Mouse (Mus musculus): ENCODE measurements around the gene Relt. TPM values are rescaled to one million over a fixed set of nuclear protein-coding genes. Genes with fewer than 3 reads are reported as not detected.

The Relt gene
- polyA plus RNA-seq, 1 experiment from 2014 or later: 2.1 TPM

GRCm38 (mm10) chr7:100811912-100812311 is 51.3 kb downstream of the Relt start:
- H3K27ac ChIP-seq: no peak overlapping the region
- no peaks in the 10 kb centered on the region for H3K9me3 ChIP-seq (replicated peaks; ENCODE audit: low read length)
- no peak for TF ChIP-seq CTCF (IDR thresholded peaks at IDR 0.05; ENCODE audit: low read depth)
- H3K4me2 ChIP-seq (ENCODE audit: low read length): no peak overlapping the region
- H3K27me3 ChIP-seq (ENCODE audit: insufficient read depth, low read length): no peaks in the 10 kb centered on the region
- no peak overlapping the region for H3K9ac ChIP-seq (ENCODE audit: low read depth, low read length)
- no peak overlapping the region for H3K4me3 ChIP-seq (replicated peaks; ENCODE audit: low read depth, low read length)
- ATAC-seq (replicated peaks; ENCODE audit: low FRiP score, low read depth) (no peak), DNase-seq (ENCODE audit: low spot score) (no peak)
- no peaks in the 10 kb centered on the region for H3K4me1 ChIP-seq (replicated peaks; ENCODE audit: insufficient read depth, low read length)
- H3K36me3 ChIP-seq (ENCODE audit: insufficient read depth, low read length): 0 out of 2 replicates have a peak, but pooled peaks cover 2% of the 10 kb centered on the region
- WGBS: 59% methylated on average over 5 of the region's 5 CpGs

- H3K9me3 ChIP-seq (replicated peaks; ENCODE audit: low read length): no peaks in the 10 kb centered on the region
- H3K27ac ChIP-seq: no peak overlapping the region
- no peak for TF ChIP-seq CTCF (IDR thresholded peaks at IDR 0.05; ENCODE audit: low read depth)
- no peaks in the 10 kb centered on the region for H3K4me1 ChIP-seq (replicated peaks; ENCODE audit: insufficient read depth, low read length)
- H3K9ac ChIP-seq (ENCODE audit: low read depth, low read length): no peak overlapping the region
- WGBS: 77% methylated on average over 2 of the region's 2 CpGs
- H3K36me3 ChIP-seq (ENCODE audit: insufficient read depth, low read length): no peaks in the 10 kb centered on the region
- no peaks in the 10 kb centered on the region for H3K27me3 ChIP-seq (ENCODE audit: insufficient read depth, low read length)
- no peak overlapping the region for H3K4me2 ChIP-seq (ENCODE audit: low read length)
- no peak for DNase-seq (ENCODE audit: low spot score)
- H3K4me3 ChIP-seq (replicated peaks; ENCODE audit: low read depth, low read length): no peak overlapping the region
- ATAC-seq (replicated peaks; ENCODE audit: low FRiP score, low read depth): no peak
Measured at GRCm38 (mm10) chr7:100805391-100805790, 57.9 kb downstream of the Relt start.

- 52% methylated on average over 3 of the region's 3 CpGs for WGBS
- Histone ChIP-seq H3K9me3 (replicated peaks; ENCODE audit: low read length) (no peaks in the 10 kb centered on the region), H3K36me3 (ENCODE audit: insufficient read depth, low read length) (no peaks in the 10 kb centered on the region), H3K27me3 (ENCODE audit: insufficient read depth, low read length) (no peaks in the 10 kb centered on the region), H3K4me2 (ENCODE audit: low read length) (no peak overlapping the region), H3K9ac (ENCODE audit: low read depth, low read length) (no peak overlapping the region), H3K4me3 (replicated peaks; ENCODE audit: low read depth, low read length) (no peak overlapping the region), H3K27ac (no peak overlapping the region), H3K4me1 (replicated peaks; ENCODE audit: insufficient read depth, low read length) (no peaks in the 10 kb centered on the region)
- TF ChIP-seq CTCF (IDR thresholded peaks at IDR 0.05; ENCODE audit: low read depth): peak; percentile 63; the same call in 1 of the 2 replicates
- ATAC-seq (replicated peaks; ENCODE audit: low FRiP score, low read depth) (no peak), DNase-seq (ENCODE audit: low spot score) (peak; percentile 66)
Measured at GRCm38 (mm10) chr7:100798810-100799209, 64.4 kb downstream of the Relt start.

Small RNA genes within 50 kb of the gene (microRNA-seq; reads per million reads assigned to microRNA genes)
- 44.7 reads per million, percentile 43 among the genes with 10 or more reads in this experiment for gene Mir3102

Other genes with a start within 250 kb of the Relt start
- 4.6 and 5.1 TPM in 2 replicates for gene Plekhb1, start 201.0 kb downstream of the Relt start, polyA plus RNA-seq (2015; fragmentation: Nextera tagmentation; extraction: Ambion mirVana)
- 29.1 and 29.7 TPM in 2 replicates for gene Fam168a, start 156.8 kb downstream of the Relt start, polyA plus RNA-seq (2015; fragmentation: Nextera tagmentation; extraction: Ambion mirVana)
- 7.8 and 8.1 TPM in 2 replicates for gene Arhgef17, start 68.7 kb upstream of the Relt start, polyA plus RNA-seq (2015; fragmentation: Nextera tagmentation; extraction: Ambion mirVana)
- gene P2ry6, start 111.2 kb upstream of the Relt start, polyA plus RNA-seq (2015; fragmentation: Nextera tagmentation; extraction: Ambion mirVana): 4.8 and 5.0 TPM in 2 replicates
- gene P2ry2, start 149.4 kb upstream of the Relt start, polyA plus RNA-seq (2015; fragmentation: Nextera tagmentation; extraction: Ambion mirVana): 4.0 and 4.2 TPM in 2 replicates
- 15.9 and 16.5 TPM in 2 replicates for gene Fchsd2, start 229.4 kb upstream of the Relt start, polyA plus RNA-seq (2015; fragmentation: Nextera tagmentation; extraction: Ambion mirVana)